Mouse (Mus musculus) forebrain, embryonic 14.5 days (tissue): ENCODE measurements at regions not wholly inside any gene's neighbourhood (a gene's known extent, or its start where the extent isn't known, plus 50 kb on each side); places are given as distances from the start of the nearest gene placed in this dataset.
"Not testable (repeated sequence)": the region's sequence is repeated elsewhere in the genome, so short reads cannot be mapped to it uniquely, and the experiment has no call there.

ENCODE experiments used
- ATAC-seq: fragments of 200-750 bp; cut with Nextera tagmentation; 2 replicates; pipeline ENCODE4 v1.8.0; 2017; ENCODE audit warnings: mild to moderate bottlenecking, moderate library complexity
- DNase-seq: peaks from one replicate; pipeline ENCODE4 v3.0.0-alpha.2; 2015; ENCODE audit warnings: low spot score
- H3K27ac ChIP-seq: fragments of 300-500 bp; sonication (generic); 2 replicates; pipeline ENCODE4 v1.5.1; 2014; ENCODE audit warnings: low read depth, mild to moderate bottlenecking, control low read depth, low read length, moderate library complexity
- H3K27me3 ChIP-seq: fragments of 300-500 bp; sonication (generic); replicated peaks from 2 replicates; pipeline ENCODE4 v1.6.1; 2014; ENCODE audit warnings: low read length, control low read depth, mixed read lengths; ENCODE audit not compliant: control insufficient read depth, insufficient read depth
- H3K36me3 ChIP-seq: fragments of 300-500 bp; sonication (generic); 2 replicates; pipeline ENCODE4 v1.6.1; 2014; ENCODE audit warnings: low read length, control low read depth; ENCODE audit not compliant: control insufficient read depth, insufficient read depth
- H3K4me1 ChIP-seq: fragments of 300-500 bp; sonication (generic); 2 replicates; pipeline ENCODE4 v1.6.1; 2014; ENCODE audit warnings: antibody characterized with exemption, low read length, control low read depth; ENCODE audit not compliant: control insufficient read depth, insufficient read depth
- H3K4me2 ChIP-seq: fragments of 300-500 bp; sonication (generic); 2 replicates; pipeline ENCODE4 v1.6.1; 2014; ENCODE audit warnings: mild to moderate bottlenecking, control low read depth, low read length
- H3K4me3 ChIP-seq: fragments of 300-500 bp; sonication (generic); 2 replicates; pipeline ENCODE4 v1.5.1; 2014; ENCODE audit warnings: low read depth, low read length, control low read depth
- H3K9ac ChIP-seq: fragments of 300-500 bp; sonication (generic); 2 replicates; pipeline ENCODE4 v1.6.1; 2014; ENCODE audit warnings: mild to moderate bottlenecking, low read length, control low read depth, moderate library complexity
- H3K9me3 ChIP-seq: fragments of 300-500 bp; sonication (generic); replicated peaks from 2 replicates; pipeline ENCODE4 v1.6.1; 2016; ENCODE audit warnings: low read length, control low read depth, mixed read lengths; ENCODE audit not compliant: control insufficient read depth
- WGBS: fragments of 180-500 bp; shearing (Covaris S2); extraction: QIAGEN DNeasy Blood & Tissue Kit; methylation state at CpG from one replicate; pipeline ENCODE4 v1.1.7; 2014; 5-methylcytosine and 5-hydroxymethylcytosine counted together

DNA sequence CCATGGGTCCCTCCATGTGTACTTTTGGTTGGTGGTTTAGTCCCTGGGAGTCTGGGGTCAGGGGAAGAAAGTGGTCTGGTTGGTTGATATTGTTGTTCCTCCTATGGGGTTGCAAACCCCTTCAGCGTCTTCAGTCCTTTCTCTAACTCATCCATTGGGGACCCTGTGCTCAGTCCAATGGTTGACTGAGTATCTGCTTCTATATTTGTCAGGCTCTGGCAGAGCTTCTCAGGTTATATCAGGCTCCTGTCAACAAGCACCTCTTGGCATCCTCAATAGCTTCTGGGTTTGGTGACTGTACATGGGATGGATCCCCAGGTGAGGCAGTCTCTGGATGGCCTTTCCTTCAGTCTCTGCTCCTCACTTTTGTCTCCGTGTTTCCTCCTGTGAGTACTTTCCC is 170.4 kb upstream of the Ift57 start:
- H3K27me3 ChIP-seq, H3K4me3 ChIP-seq, H3K27ac ChIP-seq, H3K4me2 ChIP-seq, H3K9me3 ChIP-seq, H3K4me1 ChIP-seq, ATAC-seq, H3K9ac ChIP-seq, DNase-seq, H3K36me3 ChIP-seq: not testable (repeated sequence)
- WGBS = 93% methylated on average over 2 of the region's 2 CpGs

DNA sequence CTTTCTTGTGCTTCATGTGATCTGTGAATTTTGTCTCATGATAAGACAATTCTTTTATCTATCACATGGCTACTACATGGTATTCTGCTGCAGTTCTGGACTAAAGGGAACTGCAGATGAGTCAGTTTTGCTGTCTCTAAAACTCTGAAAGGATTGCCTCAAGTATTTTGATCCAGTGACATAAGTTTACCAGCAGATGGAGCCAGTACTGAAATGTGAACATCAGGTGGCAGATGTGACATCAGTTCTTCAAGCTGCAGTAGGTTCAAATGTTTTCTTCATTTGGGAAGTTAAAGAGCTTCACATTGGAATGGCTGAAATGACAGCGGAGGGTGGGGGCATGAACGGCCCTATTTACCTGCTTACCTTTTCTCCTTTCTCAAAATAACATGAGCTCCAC is 170.0 kb upstream of the Ift57 start:
- DNase-seq (peak; percentile 62), ATAC-seq (no peak)
- no peak overlapping the region for H3K27ac ChIP-seq
- 74% methylated on average over 2 of the region's 2 CpGs for WGBS
- no peaks in the 10 kb centered on the region for H3K9me3 ChIP-seq
- no peaks in the 10 kb centered on the region for H3K36me3 ChIP-seq
- no peaks in the 10 kb centered on the region for H3K27me3 ChIP-seq
- H3K4me1 ChIP-seq = no peaks in the 10 kb centered on the region
- no peak overlapping the region for H3K4me3 ChIP-seq
- H3K9ac ChIP-seq = no peak overlapping the region
- no peak overlapping the region for H3K4me2 ChIP-seq

DNA sequence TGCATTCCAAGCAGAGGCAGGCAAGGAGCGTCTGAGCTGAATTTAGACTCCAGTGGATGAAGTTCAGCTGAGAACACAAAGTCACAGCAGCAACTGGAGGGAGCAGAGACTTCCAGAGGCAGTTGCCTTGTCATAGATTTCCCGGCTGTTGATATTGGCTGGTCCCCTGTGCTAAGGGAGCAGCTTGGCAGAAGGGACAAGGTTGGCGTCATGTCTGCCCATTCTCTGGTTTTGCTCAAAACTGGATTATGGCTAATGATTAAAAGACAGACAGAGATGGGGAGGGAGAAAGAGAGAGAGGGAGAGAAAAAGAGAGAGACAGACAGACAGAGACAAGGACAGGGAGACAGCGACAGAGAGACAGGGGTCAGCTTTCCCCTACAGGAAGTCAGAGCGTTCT is 169.0 kb upstream of the Ift57 start:
- ATAC-seq (no peak), DNase-seq (no peak)
- H3K9ac ChIP-seq = no peak overlapping the region
- H3K27ac ChIP-seq = no peak overlapping the region
- H3K27me3 ChIP-seq = no peaks in the 10 kb centered on the region
- H3K4me1 ChIP-seq = no peaks in the 10 kb centered on the region
- H3K9me3 ChIP-seq = no peaks in the 10 kb centered on the region
- no peak overlapping the region for H3K4me3 ChIP-seq
- no peaks in the 10 kb centered on the region for H3K36me3 ChIP-seq
- no peak overlapping the region for H3K4me2 ChIP-seq
- WGBS = 91% methylated on average over 5 of the region's 5 CpGs

DNA sequence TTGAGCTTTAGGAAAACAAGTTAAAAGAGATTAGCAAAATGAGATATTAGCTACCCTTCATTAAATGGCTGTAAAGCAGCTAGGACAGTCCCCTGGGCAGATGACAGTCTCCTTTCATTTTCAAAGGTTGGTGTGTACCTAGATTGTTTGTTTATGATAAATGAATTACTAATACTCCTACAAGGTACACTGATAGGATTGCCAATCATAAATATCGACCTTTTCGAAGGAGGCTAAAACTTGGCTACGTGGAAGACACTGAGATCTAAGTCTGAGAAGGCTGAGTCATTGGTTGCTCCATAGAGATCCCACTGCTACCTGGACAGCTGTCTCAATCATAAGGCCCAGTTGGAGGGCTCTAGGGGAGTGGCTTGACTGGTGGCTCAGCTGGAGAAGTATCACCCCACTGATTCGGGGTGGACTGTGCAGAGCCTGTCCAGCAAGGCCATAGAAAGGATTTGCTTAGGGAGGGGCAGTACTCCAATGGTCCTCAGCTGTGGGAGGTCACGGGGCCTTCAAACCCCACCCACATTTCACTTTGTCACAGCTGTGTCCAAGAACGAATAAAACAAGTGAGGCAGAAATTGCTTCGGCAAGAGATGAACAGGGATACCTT is 166.9 kb upstream of the Ift57 start:
- 82% methylated on average over 7 of the region's 7 CpGs for WGBS
- Histone ChIP-seq H3K36me3 (no peaks in the 10 kb centered on the region), H3K4me2 (no peak overlapping the region), H3K27ac (no peak overlapping the region), H3K4me1 (no peaks in the 10 kb centered on the region), H3K9me3 (no peaks in the 10 kb centered on the region), H3K9ac (no peak overlapping the region), H3K27me3 (no peaks in the 10 kb centered on the region), H3K4me3 (no peak overlapping the region)
- ATAC-seq (no peak), DNase-seq (no peak)

DNA sequence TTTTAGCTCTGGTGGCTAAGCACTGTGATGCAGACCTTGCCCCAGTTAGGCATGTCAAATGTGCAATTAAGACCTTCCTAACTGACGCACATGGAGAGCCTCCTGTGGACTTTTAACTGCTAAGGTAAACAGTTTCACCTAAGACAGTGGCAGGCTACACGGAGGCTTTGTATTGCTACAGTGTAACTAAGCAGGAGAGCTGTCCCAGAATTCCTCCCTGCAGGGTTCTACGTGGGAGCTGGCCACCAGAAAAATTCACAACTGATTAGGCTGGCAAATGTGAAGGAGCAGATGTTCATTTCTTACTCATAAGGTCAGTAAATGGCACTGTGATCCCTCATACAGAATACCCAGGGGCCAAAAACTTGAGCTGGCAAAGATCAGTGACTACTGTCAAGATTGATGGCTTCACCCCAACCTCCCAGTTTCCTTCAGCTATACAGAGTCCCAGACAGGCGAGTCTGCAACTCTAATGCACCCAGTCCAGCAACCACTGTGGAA is 165.5 kb upstream of the Ift57 start:
- no peak for DNase-seq
- no peaks in the 10 kb centered on the region for H3K36me3 ChIP-seq
- no peaks in the 10 kb centered on the region for H3K4me1 ChIP-seq
- 41% methylated on average over 4 of the region's 4 CpGs for WGBS
- no peak overlapping the region for H3K27ac ChIP-seq
- no peak for ATAC-seq
- no peak overlapping the region for H3K4me2 ChIP-seq
- H3K9me3 ChIP-seq = no peaks in the 10 kb centered on the region
- no peak overlapping the region for H3K9ac ChIP-seq
- H3K27me3 ChIP-seq = no peaks in the 10 kb centered on the region
- H3K4me3 ChIP-seq = no peak overlapping the region

DNA sequence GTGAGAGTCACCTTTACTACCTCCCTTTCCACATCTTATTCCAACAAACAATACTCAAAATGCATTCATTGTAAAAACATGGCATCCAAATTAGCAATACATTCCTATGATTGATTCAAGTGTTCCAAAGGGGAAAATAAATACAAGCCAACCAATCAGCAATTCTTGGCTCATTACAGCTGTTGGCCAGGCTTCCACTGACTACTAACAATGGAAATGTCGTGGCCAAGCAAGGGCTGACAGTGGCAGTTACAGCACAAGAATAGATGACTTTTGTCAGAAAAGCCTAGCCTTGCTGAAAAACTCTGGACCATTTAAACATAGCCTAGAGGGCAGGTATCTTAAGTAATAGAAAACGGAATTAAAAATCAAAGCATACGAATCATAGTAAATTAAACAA is 148.8 kb upstream of the Ift57 start:
- 67% methylated on average over 3 of the region's 3 CpGs for WGBS
- no peaks in the 10 kb centered on the region for H3K4me1 ChIP-seq
- H3K9ac ChIP-seq = no peak overlapping the region
- ATAC-seq (no peak), DNase-seq (no peak)
- no peaks in the 10 kb centered on the region for H3K36me3 ChIP-seq
- H3K4me3 ChIP-seq = no peak overlapping the region
- no peak overlapping the region for H3K4me2 ChIP-seq
- H3K27ac ChIP-seq = no peak overlapping the region
- H3K27me3 ChIP-seq = no peaks in the 10 kb centered on the region
- H3K9me3 ChIP-seq = no peaks in the 10 kb centered on the region

DNA sequence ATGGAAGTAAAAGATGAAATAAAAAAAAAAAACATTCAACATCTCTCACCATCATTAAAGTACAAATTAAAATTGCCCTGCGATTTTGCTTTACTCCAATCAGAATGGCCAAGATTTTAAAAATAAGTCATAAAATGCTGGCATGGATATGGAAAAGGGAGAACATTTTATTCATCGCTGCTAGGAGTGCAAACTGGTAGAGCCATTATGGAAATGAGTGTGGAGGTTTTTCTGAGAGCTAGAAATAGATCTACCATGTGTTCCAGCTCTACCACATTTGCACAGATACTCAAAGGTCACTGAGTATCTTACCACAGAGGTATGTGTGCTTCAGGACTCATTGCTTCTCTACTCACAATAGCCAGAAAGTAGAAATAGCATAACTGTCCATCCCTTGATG is 129.0 kb upstream of the Ift57 start:
- no peak overlapping the region for H3K9ac ChIP-seq
- H3K9me3 ChIP-seq = no peaks in the 10 kb centered on the region
- H3K36me3 ChIP-seq = no peaks in the 10 kb centered on the region
- ATAC-seq (no peak), DNase-seq (no peak)
- peaks cover 8% of the 10 kb centered on the region for H3K4me1 ChIP-seq
- no peak overlapping the region for H3K4me3 ChIP-seq
- no peaks in the 10 kb centered on the region for H3K27me3 ChIP-seq
- no peak overlapping the region for H3K4me2 ChIP-seq
- H3K27ac ChIP-seq = no peak overlapping the region
- WGBS = 95% methylated on average over 2 of the region's 2 CpGs

DNA sequence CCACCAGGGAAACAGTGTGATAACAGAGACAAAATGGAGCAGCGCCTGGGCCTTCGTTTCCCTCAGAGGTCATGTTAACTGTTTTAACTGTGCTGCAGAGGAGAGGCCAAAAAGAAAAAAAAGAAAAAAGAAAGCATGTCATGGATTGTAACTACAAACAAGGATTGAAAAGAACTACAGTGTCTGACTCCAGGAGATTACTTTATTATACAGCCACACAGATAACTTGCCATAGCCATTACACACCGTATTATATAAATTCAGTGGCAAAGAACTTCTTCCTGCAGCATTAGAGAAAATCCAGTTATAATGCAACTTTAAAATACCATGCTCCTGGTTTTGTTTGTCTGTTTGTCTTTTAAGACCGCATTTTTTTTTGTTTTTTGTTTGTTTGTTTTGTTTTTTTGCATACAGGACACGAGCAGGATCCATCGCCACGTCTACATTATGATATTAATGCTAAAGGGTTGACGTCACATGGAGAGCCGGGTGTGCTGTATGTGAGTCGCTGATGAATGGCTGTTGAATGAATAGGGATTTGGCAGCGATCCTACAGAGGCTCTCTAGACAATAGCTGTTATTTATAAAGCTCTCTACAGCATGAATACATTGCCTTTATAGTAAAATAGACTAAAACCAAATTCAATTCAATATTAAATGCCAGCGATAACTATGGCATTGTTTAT is 126.4 kb upstream of the Ift57 start:
- H3K4me3 ChIP-seq = no peak overlapping the region
- peak; percentile 86 for DNase-seq
- no peaks in the 10 kb centered on the region for H3K27me3 ChIP-seq
- H3K9me3 ChIP-seq = no peaks in the 10 kb centered on the region
- WGBS = 19% methylated on average over 12 of the region's 12 CpGs
- no peaks in the 10 kb centered on the region for H3K36me3 ChIP-seq
- H3K4me2 ChIP-seq = peak overlapping the region; percentile 32
- peaks cover 8% of the 10 kb centered on the region for H3K4me1 ChIP-seq
- no peak overlapping the region for H3K27ac ChIP-seq
- no peak overlapping the region for H3K9ac ChIP-seq
- ATAC-seq = peak; percentile 95

DNA sequence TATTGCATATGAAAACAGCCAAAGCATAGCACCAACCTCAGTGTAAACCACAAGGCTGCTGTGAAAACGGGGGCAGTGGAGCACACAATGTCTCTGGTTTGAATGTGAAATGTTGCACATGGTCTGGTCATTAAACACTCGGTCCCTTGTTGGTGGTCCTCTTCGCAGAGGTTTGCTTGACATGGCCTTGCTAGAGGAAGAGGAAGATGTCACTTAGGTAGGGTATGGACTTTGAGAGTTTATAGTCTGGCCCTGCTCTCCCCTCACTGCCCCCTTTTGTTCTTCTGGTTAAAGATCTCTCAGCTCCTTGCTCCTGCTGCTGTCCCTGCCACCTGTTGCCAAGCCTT is 125.9 kb upstream of the Ift57 start:
- Histone ChIP-seq H3K27me3 (no peaks in the 10 kb centered on the region), H3K36me3 (no peaks in the 10 kb centered on the region), H3K9ac (no peak overlapping the region), H3K4me1 (peaks cover 8% of the 10 kb centered on the region), H3K27ac (no peak overlapping the region), H3K4me3 (no peak overlapping the region), H3K9me3 (no peaks in the 10 kb centered on the region), H3K4me2 (peak overlapping the region; percentile 32)
- 8% methylated on average over 3 of the region's 3 CpGs for WGBS
- ATAC-seq (peak; percentile 70), DNase-seq (peak; percentile 33)
